Mouse (Mus musculus) stomach, postnatal 0 days (tissue): ENCODE results near the gene Yap1. TPM values are rescaled to one million over a fixed set of nuclear protein-coding genes. Genes with fewer than 3 reads are reported as not detected.

ENCODE experiments used
- ATAC-seq: fragments of 200-750 bp; cut with Nextera tagmentation; 2 replicates; pipeline ENCODE4 v1.8.0; 2017; ENCODE audit not compliant: low FRiP score, low TSS enrichment
- DNase-seq: peaks from one replicate; pipeline ENCODE4 v3.0.0-alpha.2; 2016; ENCODE audit warnings: low spot score
- H3K27ac ChIP-seq: fragments of 300-500 bp; sonication (generic); replicated peaks from 2 replicates; pipeline ENCODE4 v1.5.1; 2014; ENCODE audit warnings: mild to moderate bottlenecking, control low read depth
- H3K27me3 ChIP-seq: fragments of 300-500 bp; sonication (generic); 2 replicates; pipeline ENCODE4 v1.6.1; 2014; ENCODE audit warnings: low read length; ENCODE audit not compliant: control insufficient read depth, insufficient read depth
- H3K36me3 ChIP-seq: fragments of 300-500 bp; sonication (generic); 2 replicates; pipeline ENCODE4 v1.6.1; 2014; ENCODE audit warnings: low read length, mixed read lengths; ENCODE audit not compliant: control insufficient read depth, insufficient read depth
- H3K4me1 ChIP-seq: fragments of 300-500 bp; sonication (generic); replicated peaks from 2 replicates; pipeline ENCODE4 v1.6.1; 2014; ENCODE audit warnings: antibody characterized with exemption; ENCODE audit not compliant: control insufficient read depth, insufficient read depth
- H3K4me2 ChIP-seq: fragments of 300-500 bp; sonication (generic); replicated peaks from 2 replicates; pipeline ENCODE4 v1.6.1; 2014; ENCODE audit warnings: low read depth, mild to moderate bottlenecking, control low read depth, moderate library complexity
- H3K4me3 ChIP-seq: fragments of 300-500 bp; sonication (generic); 2 replicates; pipeline ENCODE4 v1.5.1; 2014; ENCODE audit warnings: low read depth, low read length, control low read depth
- H3K9ac ChIP-seq: fragments of 300-500 bp; sonication (generic); 2 replicates; pipeline ENCODE4 v1.6.1; 2014; ENCODE audit warnings: mild to moderate bottlenecking, low read length, control low read depth, mixed read lengths
- H3K9me3 ChIP-seq: fragments of 300-500 bp; sonication (generic); 2 replicates; pipeline ENCODE4 v1.6.1; 2016; ENCODE audit warnings: low read length; ENCODE audit not compliant: control insufficient read depth
- CTCF ChIP-seq: IDR thresholded peaks from 2 replicates; pipeline ENCODE4 v1.5.1; 2016; ENCODE audit warnings: antibody characterized with exemption, low read depth, mild to moderate bottlenecking, moderate library complexity
- EP300 ChIP-seq: optimal IDR thresholded peaks from 2 replicates; pipeline ENCODE3; 2016; ENCODE audit warnings: antibody characterized with exemption
- WGBS: fragments of 180-500 bp; shearing (Covaris S2); extraction: QIAGEN DNeasy Blood & Tissue Kit; methylation state at CpG from one replicate; pipeline ENCODE4 v1.1.7; 2014; 5-methylcytosine and 5-hydroxymethylcytosine counted together
- polyA plus RNA-seq: library from polyadenylated mRNA; unstranded; fragments of >200 nt; fragmentation: Nextera tagmentation; extraction: Ambion mirVana; gene quantifications from 2 replicates; pipeline ENCODE4 v1.2.1, GENCODE M21; 2015

The Yap1 gene
- polyA plus RNA-seq, 1 experiment from 2014 or later: 13.6 TPM

- TF ChIP-seq CTCF (no peak), EP300 (no peak)
- Histone ChIP-seq H3K4me1 (no peaks in the 10 kb centered on the region), H3K27me3 (no peaks in the 10 kb centered on the region), H3K27ac (no peak overlapping the region), H3K9me3 (no peaks in the 10 kb centered on the region), H3K36me3 (no peaks in the 10 kb centered on the region; the same call in 1 of the 2 replicates), H3K4me2 (peak overlapping the region; percentile 32), H3K4me3 (no peak overlapping the region), H3K9ac (0 out of 2 replicates have a peak overlapping the region, but pooled peaks have one; percentile 18)
- DNase-seq: no peak
- ATAC-seq: no peak
- 40% methylated on average over 7 of the region's 7 CpGs for WGBS
Observed at GRCm38 (mm10) chr9:8001352-8001751, 3.0 kb downstream of the Yap1 start.

GRCm38 (mm10) chr9:7994275-7994674 lies 10.1 kb downstream of the Yap1 start:
- TF ChIP-seq CTCF (no peak), EP300 (no peak)
- 83% methylated on average over 5 of the region's 5 CpGs for WGBS
- Histone ChIP-seq H3K27me3 (no peaks in the 10 kb centered on the region), H3K27ac (no peak overlapping the region), H3K9ac (no peak overlapping the region), H3K9me3 (no peaks in the 10 kb centered on the region), H3K4me2 (no peak overlapping the region), H3K4me3 (no peak overlapping the region), H3K4me1 (no peaks in the 10 kb centered on the region), H3K36me3 (no peaks in the 10 kb centered on the region; the same call in 1 of the 2 replicates)
- ATAC-seq: no peak
- DNase-seq: no peak

DNA sequence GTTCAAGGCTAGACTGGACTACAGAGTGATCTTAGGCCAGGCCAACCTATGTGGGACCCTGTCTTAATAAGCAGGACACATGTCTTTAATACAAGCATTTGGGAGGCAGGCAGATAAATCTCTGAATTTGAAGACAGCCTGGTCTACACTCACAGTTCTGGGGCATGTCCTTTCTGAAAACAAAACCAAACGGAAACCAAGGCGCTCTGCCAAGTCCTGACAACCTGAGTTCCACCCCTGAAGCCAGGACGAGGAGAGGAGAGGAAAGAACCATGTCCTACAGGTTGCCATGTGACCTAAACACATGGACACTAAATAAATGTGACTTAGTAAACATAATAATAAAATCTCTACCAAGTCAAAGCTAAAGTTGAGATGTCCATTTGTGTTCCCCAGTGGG lies 11.7 kb downstream of the Yap1 start:
- ATAC-seq (no peak), DNase-seq (no peak)
- 36% methylated on average over 3 of the region's 3 CpGs for WGBS
- Histone ChIP-seq H3K4me1 (no peaks in the 10 kb centered on the region), H3K4me2 (no peak overlapping the region), H3K9ac (no peak overlapping the region), H3K4me3 (no peak overlapping the region), H3K27me3 (no peaks in the 10 kb centered on the region), H3K36me3 (0 out of 2 replicates have a peak, but pooled peaks cover 3% of the 10 kb centered on the region), H3K9me3 (no peaks in the 10 kb centered on the region), H3K27ac (no peak overlapping the region)
- TF ChIP-seq EP300 (no peak), CTCF (no peak)

DNA sequence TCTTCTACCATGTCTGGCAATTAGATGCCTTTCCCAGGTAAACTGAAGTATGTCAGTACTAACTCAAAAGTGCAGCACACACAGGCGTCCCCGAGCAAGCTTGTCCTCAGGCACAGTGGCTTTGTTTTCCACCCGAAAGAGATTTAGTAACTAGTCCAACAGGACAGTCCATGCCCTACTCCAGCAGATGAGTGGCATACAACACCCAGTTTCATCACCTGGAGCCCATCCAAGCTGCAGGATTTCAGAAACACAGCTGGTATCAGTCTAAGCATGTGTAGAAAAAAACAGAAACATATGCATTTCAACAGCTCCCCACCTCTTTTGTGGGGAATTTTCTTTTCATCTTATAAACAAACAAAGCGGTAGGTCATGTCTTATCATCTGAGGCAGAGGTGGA lies 13.5 kb downstream of the Yap1 start:
- Histone ChIP-seq H3K36me3 (0 out of 2 replicates have a peak, but pooled peaks cover 3% of the 10 kb centered on the region), H3K9ac (no peak overlapping the region), H3K9me3 (no peaks in the 10 kb centered on the region), H3K4me2 (no peak overlapping the region), H3K4me3 (no peak overlapping the region), H3K4me1 (no peaks in the 10 kb centered on the region), H3K27me3 (no peaks in the 10 kb centered on the region), H3K27ac (no peak overlapping the region)
- ATAC-seq: no peak
- no peak for TF ChIP-seq CTCF
- TF ChIP-seq EP300: no peak
- WGBS: 71% methylated on average over 4 of the region's 4 CpGs
- no peak for DNase-seq

- Histone ChIP-seq H3K4me2 (no peak overlapping the region), H3K4me1 (no peaks in the 10 kb centered on the region; the same call in 1 of the 2 replicates), H3K9me3 (no peaks in the 10 kb centered on the region), H3K4me3 (no peak overlapping the region), H3K9ac (no peak overlapping the region), H3K27ac (no peak overlapping the region), H3K36me3 (0 out of 2 replicates have a peak, but pooled peaks cover 3% of the 10 kb centered on the region), H3K27me3 (no peaks in the 10 kb centered on the region)
- ATAC-seq (no peak), DNase-seq (no peak)
- no peak for TF ChIP-seq CTCF
- no peak for TF ChIP-seq EP300
- 52% methylated on average over 5 of the region's 5 CpGs for WGBS
Observed at GRCm38 (mm10) chr9:7987119-7987518, 17.3 kb downstream of the Yap1 start.

GRCm38 (mm10) chr9:7984287-7984686 lies 20.1 kb downstream of the Yap1 start:
- Histone ChIP-seq H3K4me1 (no peaks in the 10 kb centered on the region; the same call in 1 of the 2 replicates), H3K9ac (no peak overlapping the region), H3K36me3 (0 out of 2 replicates have a peak, but pooled peaks cover 3% of the 10 kb centered on the region), H3K4me2 (no peak overlapping the region), H3K27me3 (no peaks in the 10 kb centered on the region), H3K9me3 (no peaks in the 10 kb centered on the region), H3K27ac (no peak overlapping the region), H3K4me3 (no peak overlapping the region)
- no peak for DNase-seq
- WGBS: 46% methylated on average over 4 of the region's 4 CpGs
- no peak for ATAC-seq
- TF ChIP-seq EP300 (no peak), CTCF (no peak)
